Mouse (Mus musculus) G1E (cell line): ENCODE results near the gene Meis2. TPM values are rescaled to one million over a fixed set of nuclear protein-coding genes. Genes with fewer than 3 reads are reported as not detected.

Source experiments
- ATAC-seq: 2 replicates; pipeline ENCODE4 v1.8.0; 2016; ENCODE audit warnings: mild to moderate bottlenecking; ENCODE audit not compliant: insufficient number of reproducible peaks, poor library complexity, low FRiP score, severe bottlenecking; ENCODE audit errors: extremely low read depth
- DNase-seq: peaks from one replicate; pipeline ENCODE4 v3.0.0; 2012; ENCODE audit warnings: low spot score
- H3K27me3 ChIP-seq: 2 replicates; pipeline ENCODE4 v1.6.1; 2012; ENCODE audit warnings: mild to moderate bottlenecking, low read length, inconsistent platforms; ENCODE audit not compliant: insufficient read depth
- H3K36me3 ChIP-seq: replicated peaks from 2 replicates; pipeline ENCODE3; 2012; ENCODE audit warnings: mild to moderate bottlenecking, inconsistent platforms
- H3K4me1 ChIP-seq: 2 replicates; pipeline ENCODE4 v1.6.1; 2012; ENCODE audit warnings: low read depth, low read length, inconsistent platforms, mixed read lengths; ENCODE audit not compliant: insufficient read depth
- H3K4me3 ChIP-seq: 2 replicates; pipeline ENCODE4 v1.5.1; 2012; ENCODE audit warnings: low read depth, mild to moderate bottlenecking, inconsistent platforms, low read length, moderate library complexity, mixed read lengths
- H3K9me3 ChIP-seq: replicated peaks from 2 replicates; pipeline ENCODE4 v1.6.1; 2012; ENCODE audit warnings: inconsistent platforms
- CTCF ChIP-seq: IDR thresholded peaks from 2 replicates; pipeline ENCODE4 v1.5.1; 2012; ENCODE audit warnings: low read depth, low read length, inconsistent platforms, mixed read lengths
- GATA1 ChIP-seq: IDR thresholded peaks from 2 replicates; pipeline ENCODE4 v1.6.1; 2012; ENCODE audit warnings: borderline replicate concordance, low read length, inconsistent platforms, mixed read lengths
- GATA2 ChIP-seq: IDR thresholded peaks from 2 replicates; pipeline ENCODE4 v1.6.1; 2012; ENCODE audit warnings: low read depth, low read length, inconsistent platforms, borderline replicate concordance
- POLR2AphosphoS5 ChIP-seq: IDR thresholded peaks from 2 replicates; pipeline ENCODE4 v1.6.1; 2012; ENCODE audit warnings: low read depth, low read length, inconsistent platforms; ENCODE audit not compliant: insufficient replicate concordance
- TAL1 ChIP-seq: conservative IDR thresholded peaks from 2 replicates; pipeline ENCODE4 v1.6.1; 2012; ENCODE audit warnings: low read depth, low read length, inconsistent platforms, mixed read lengths
- polyA plus RNA-seq: library from polyadenylated mRNA; stranded (reverse); fragments of >175 nt; gene quantifications from 2 replicates; pipeline ENCODE4 v1.2.3, GENCODE M21; 2012
- total RNA-seq, 2 experiments: library from RNA; stranded (forward) in 1 of 2; stranded (reverse) in 1 of 2; fragments of 200-1000 nt in 1 of 2; fragments of >200 nt in 1 of 2; fragmentation: Nextera tagmentation in 1 of 2; gene quantifications; 2 replicates each; pipeline ENCODE4 v1.2.3; 2014 to 2017

Meis2 gene
- total and polyA plus RNA-seq, 3 experiments = 0.27 to 4.3 (median 3.2) TPM

- no peak overlapping the region for H3K4me3 ChIP-seq
- DNase-seq (no peak), ATAC-seq (no peak)
- H3K36me3 ChIP-seq = no peaks in the 10 kb centered on the region
- no peaks in the 10 kb centered on the region for H3K4me1 ChIP-seq
- H3K27me3 ChIP-seq = no peaks in the 10 kb centered on the region
- TF ChIP-seq CTCF (no peak), TAL1 (no peak), POLR2AphosphoS5 (no peak), GATA2 (no peak), GATA1 (no peak)
- peaks cover 63% of the 10 kb centered on the region for H3K9me3 ChIP-seq
Measured at GRCm38 (mm10) chr2:116065057-116065456, 582 bp downstream of the Meis2 start.

GRCm38 (mm10) chr2:116064521-116064920 lies 1.1 kb downstream of the Meis2 start:
- DNase-seq = no peak
- Histone ChIP-seq H3K36me3 (no peaks in the 10 kb centered on the region), H3K27me3 (no peaks in the 10 kb centered on the region), H3K4me3 (no peak overlapping the region), H3K4me1 (no peaks in the 10 kb centered on the region), H3K9me3 (peaks cover 63% of the 10 kb centered on the region)
- ATAC-seq = no peak
- TF ChIP-seq GATA1 (no peak), GATA2 (no peak), TAL1 (no peak)

- no peak for ATAC-seq
- TF ChIP-seq CTCF = no peak
- TF ChIP-seq GATA1 = no peak
- TF ChIP-seq GATA2 = no peak
- no peak for TF ChIP-seq POLR2AphosphoS5
- TF ChIP-seq TAL1 = no peak
- peaks cover 61% of the 10 kb centered on the region for H3K9me3 ChIP-seq
- no peak overlapping the region for H3K4me3 ChIP-seq
- DNase-seq = no peak
- no peaks in the 10 kb centered on the region for H3K4me1 ChIP-seq
- H3K36me3 ChIP-seq = no peaks in the 10 kb centered on the region
- no peaks in the 10 kb centered on the region for H3K27me3 ChIP-seq
Measured at GRCm38 (mm10) chr2:116063819-116064293, 1.8 kb downstream of the Meis2 start.

- no peaks in the 10 kb centered on the region for H3K27me3 ChIP-seq
- TF ChIP-seq GATA2 (no peak), CTCF (no peak), GATA1 (no peak), POLR2AphosphoS5 (no peak), TAL1 (no peak)
- peaks cover 63% of the 10 kb centered on the region for H3K9me3 ChIP-seq
- no peaks in the 10 kb centered on the region for H3K4me1 ChIP-seq
- H3K36me3 ChIP-seq = no peaks in the 10 kb centered on the region
- ATAC-seq = no peak
- DNase-seq = no peak
- H3K4me3 ChIP-seq = no peak overlapping the region
Measured at GRCm38 (mm10) chr2:116062761-116063441, 2.7 kb downstream of the Meis2 start.

- Histone ChIP-seq H3K4me3 (no peak overlapping the region), H3K27me3 (no peaks in the 10 kb centered on the region), H3K4me1 (no peaks in the 10 kb centered on the region), H3K9me3 (peaks cover 59% of the 10 kb centered on the region), H3K36me3 (no peaks in the 10 kb centered on the region)
- DNase-seq (no peak), ATAC-seq (no peak)
- no peak for TF ChIP-seq CTCF
- TF ChIP-seq TAL1 = no peak
- no peak for TF ChIP-seq GATA2
- no peak for TF ChIP-seq GATA1
- no peak for TF ChIP-seq POLR2AphosphoS5
Measured at GRCm38 (mm10) chr2:116062251-116062651, 3.4 kb downstream of the Meis2 start.

GRCm38 (mm10) chr2:116061401-116062021 lies 4.1 kb downstream of the Meis2 start:
- Histone ChIP-seq H3K36me3 (no peaks in the 10 kb centered on the region), H3K9me3 (peaks cover 57% of the 10 kb centered on the region), H3K4me1 (no peaks in the 10 kb centered on the region), H3K27me3 (no peaks in the 10 kb centered on the region), H3K4me3 (no peak overlapping the region)
- DNase-seq (no peak), ATAC-seq (no peak)
- TF ChIP-seq GATA1 (no peak), TAL1 (no peak), POLR2AphosphoS5 (no peak), GATA2 (no peak), CTCF (no peak)
